30 mouse cellular contexts compared by ENCODE assay signal in genomic region chr1:37362721-37363120, GRCm38 (mm10).
DNase-seq lines count a peak whose midpoint lies in the region; ATAC-seq and TF ChIP-seq lines count a peak whose summit lies in the region.
"Had no signal": no experiment of that assay in that cellular context is flagged by ENCODE, and none has a peak within 500 bp of the region (broad histone marks: within the 10 kb centered on the region; RNA-seq: fewer than 3 reads in every experiment).

No protein-coding gene starts in this region.

- TF ChIP-seq CTCF in heart, adult 2 months (IDR thresholded peaks at IDR 0.05): no peak

- no peak overlapping the region for H3K4me2 ChIP-seq in embryonic facial prominence, embryonic 14.5 days (ENCODE audit: low read depth, low read length)
- H3K4me2 ChIP-seq in limb, embryonic 14.5 days (replicated peaks; ENCODE audit: low read depth, low read length, severe bottlenecking): no peak overlapping the region
- no peak overlapping the region for H3K4me2 ChIP-seq in hindbrain, embryonic 13.5 days
- H3K4me2 ChIP-seq: embryonic facial prominence, embryonic 12.5 days; forebrain, embryonic 12.5 days; heart, embryonic 13.5 days; hindbrain, embryonic 15.5 days had no signal

- H3K4me1 ChIP-seq in embryonic facial prominence, embryonic 14.5 days (ENCODE audit: control insufficient read depth, insufficient read depth, low read length): no peaks in the 10 kb centered on the region
- no peaks in the 10 kb centered on the region for H3K4me1 ChIP-seq in embryonic facial prominence, embryonic 10.5 days
- peaks cover 11% of the 10 kb centered on the region for H3K4me1 ChIP-seq in megakaryocyte, embryonic 14.5 days
- H3K4me1 ChIP-seq in limb, embryonic 14.5 days (ENCODE audit: control insufficient read depth, insufficient read depth, low read length): no peaks in the 10 kb centered on the region
- no peaks in the 10 kb centered on the region for H3K4me1 ChIP-seq in hindbrain, embryonic 13.5 days (replicated peaks)
- H3K4me1 ChIP-seq in heart, adult 2 months (ENCODE audit: control insufficient read depth, insufficient read depth, low read length): no peaks in the 10 kb centered on the region
- H3K4me1 ChIP-seq: embryonic facial prominence, embryonic 12.5 days; forebrain, embryonic 12.5 days; heart, embryonic 10.5 days; heart, embryonic 13.5 days; hindbrain, embryonic 15.5 days had no signal

- no peaks in the 10 kb centered on the region for H3K9me3 ChIP-seq in embryonic facial prominence, embryonic 14.5 days (ENCODE audit: control insufficient read depth, low read length)
- H3K9me3 ChIP-seq in embryonic facial prominence, embryonic 10.5 days: no peaks in the 10 kb centered on the region
- no peaks in the 10 kb centered on the region for H3K9me3 ChIP-seq in megakaryocyte, embryonic 14.5 days
- no peaks in the 10 kb centered on the region for H3K9me3 ChIP-seq in limb, embryonic 14.5 days (ENCODE audit: control insufficient read depth, low read length)
- no peaks in the 10 kb centered on the region for H3K9me3 ChIP-seq in hindbrain, embryonic 13.5 days
- H3K9me3 ChIP-seq: embryonic facial prominence, embryonic 12.5 days; forebrain, embryonic 12.5 days; G1E; heart, embryonic 10.5 days; heart, embryonic 13.5 days; hindbrain, embryonic 15.5 days had no signal

- peak; percentile 37 for DNase-seq in embryonic facial prominence, embryonic 14.5 days (ENCODE audit: low spot score)
- no peak for DNase-seq in embryonic facial prominence, embryonic 10.5 days (ENCODE audit: low spot score)
- DNase-seq in limb, embryonic 14.5 days (ENCODE audit: low spot score): peak; percentile 13
- no peak for DNase-seq in cerebellum, postnatal 25 days
- no peak for DNase-seq in heart, adult 2 months
- DNase-seq: adrenal gland, postnatal 10 days; adrenal gland, postnatal 36 days; B cell, adult 2 months; cerebellum, adult 11 months; cerebellum, adult 2 months; cerebellum, adult 9-11 months; cerebellum, postnatal 36 days; embryo, embryonic 11 days; gastrocnemius, postnatal 25 days; heart, adult 18-20 months; heart, postnatal 14 days; heart, postnatal 4 days had no signal

- H3K27me3 ChIP-seq in embryonic facial prominence, embryonic 14.5 days (replicated peaks; ENCODE audit: control insufficient read depth, insufficient read depth, low read length): no peaks in the 10 kb centered on the region
- H3K27me3 ChIP-seq in embryonic facial prominence, embryonic 10.5 days (replicated peaks; ENCODE audit: low read depth, poor library complexity, severe bottlenecking): no peaks in the 10 kb centered on the region
- peaks cover 2% of the 10 kb centered on the region for H3K27me3 ChIP-seq in megakaryocyte, embryonic 14.5 days (replicated peaks)
- H3K27me3 ChIP-seq in limb, embryonic 14.5 days (ENCODE audit: control insufficient read depth, insufficient read depth, low read length): no peaks in the 10 kb centered on the region
- no peaks in the 10 kb centered on the region for H3K27me3 ChIP-seq in hindbrain, embryonic 13.5 days
- H3K27me3 ChIP-seq in heart, adult 2 months (ENCODE audit: control insufficient read depth, insufficient read depth, low read length): no peaks in the 10 kb centered on the region
- H3K27me3 ChIP-seq: CH12.LX; embryonic facial prominence, embryonic 12.5 days; forebrain, embryonic 12.5 days; heart, embryonic 13.5 days; hindbrain, embryonic 15.5 days; Patski had no signal

- no peak overlapping the region for H3K27ac ChIP-seq in embryonic facial prominence, embryonic 14.5 days (replicated peaks; ENCODE audit: low read depth, low read length)
- no peak overlapping the region for H3K27ac ChIP-seq in embryonic facial prominence, embryonic 10.5 days (replicated peaks)
- 0 out of 2 replicates have a peak overlapping the region, but pooled peaks have one; percentile 10 for H3K27ac ChIP-seq in limb, embryonic 14.5 days (replicated peaks; ENCODE audit: low read depth, low read length)
- no peak overlapping the region for H3K27ac ChIP-seq in hindbrain, embryonic 13.5 days
- H3K27ac ChIP-seq in heart, adult 2 months: no peak overlapping the region
- H3K27ac ChIP-seq: embryonic facial prominence, embryonic 12.5 days; forebrain, embryonic 12.5 days; heart, embryonic 10.5 days; heart, embryonic 13.5 days; hindbrain, embryonic 15.5 days had no signal

- TF ChIP-seq POLR2A in limb, embryonic 14.5 days (IDR thresholded peaks at IDR 0.05; ENCODE audit: borderline replicate concordance, extremely low read depth, insufficient read depth, insufficient read length): no peak
- TF ChIP-seq POLR2A in heart, adult 2 months (IDR thresholded peaks at IDR 0.05; ENCODE audit: insufficient read depth, low read depth, low read length): no peak

- intact Hi-C loops in heart, adult 2 months (cut with DNase I): no loop called here

- TF ChIP-seq EP300 in heart, adult 2 months (IDR thresholded peaks at IDR 0.05; ENCODE audit: insufficient read depth, low read depth, low read length): no peak

- peak; percentile 65; the same call in 1 of the 2 replicates for ATAC-seq in embryonic facial prominence, embryonic 14.5 days (ENCODE audit: low read depth)
- no peak for ATAC-seq in megakaryocyte, adult 5-6 weeks (ENCODE audit: poor library complexity, severe bottlenecking)
- ATAC-seq in limb, embryonic 14.5 days (ENCODE audit: low FRiP score, low read depth): peak; percentile 72
- ATAC-seq in hindbrain, embryonic 13.5 days (ENCODE audit: low FRiP score): no peak
- ATAC-seq: forebrain, embryonic 16.5 days; Patski had no signal

- H3K9ac ChIP-seq in embryonic facial prominence, embryonic 14.5 days (ENCODE audit: low read depth, low read length): no peak overlapping the region
- H3K9ac ChIP-seq in limb, embryonic 14.5 days (ENCODE audit: low read depth, low read length, severe bottlenecking): no peak overlapping the region
- no peak overlapping the region for H3K9ac ChIP-seq in hindbrain, embryonic 13.5 days
- H3K9ac ChIP-seq in heart, adult 2 months (ENCODE audit: low read depth, low read length): no peak overlapping the region
- H3K9ac ChIP-seq: embryonic facial prominence, embryonic 12.5 days; forebrain, embryonic 12.5 days; heart, embryonic 13.5 days; hindbrain, embryonic 15.5 days had no signal

- no peak overlapping the region for H3K4me3 ChIP-seq in embryonic facial prominence, embryonic 14.5 days (ENCODE audit: low read depth, low read length)
- no peak overlapping the region for H3K4me3 ChIP-seq in embryonic facial prominence, embryonic 10.5 days
- H3K4me3 ChIP-seq in megakaryocyte, embryonic 14.5 days (replicated peaks): peak overlapping the region; percentile 1
- no peak overlapping the region for H3K4me3 ChIP-seq in limb, embryonic 14.5 days (replicated peaks; ENCODE audit: low read length)
- no peak overlapping the region for H3K4me3 ChIP-seq in hindbrain, embryonic 13.5 days
- no peak overlapping the region for H3K4me3 ChIP-seq in heart, adult 2 months
- H3K4me3 ChIP-seq: embryonic facial prominence, embryonic 12.5 days; erythroblast, embryonic 14.5 days; forebrain, embryonic 12.5 days; heart, embryonic 10.5 days; heart, embryonic 13.5 days; hindbrain, embryonic 15.5 days had no signal

- H3K36me3 ChIP-seq in embryonic facial prominence, embryonic 14.5 days (ENCODE audit: control insufficient read depth, insufficient read depth, low read length): peaks cover 23% of the 10 kb centered on the region
- H3K36me3 ChIP-seq in embryonic facial prominence, embryonic 10.5 days (replicated peaks): peaks cover 16% of the 10 kb centered on the region
- H3K36me3 ChIP-seq in megakaryocyte, embryonic 14.5 days (replicated peaks; ENCODE audit: low read length): peaks cover 86% of the 10 kb centered on the region
- peaks cover 15% of the 10 kb centered on the region for H3K36me3 ChIP-seq in limb, embryonic 14.5 days (ENCODE audit: control insufficient read depth, insufficient read depth, low read length)
- H3K36me3 ChIP-seq in hindbrain, embryonic 13.5 days: peaks cover 52% of the 10 kb centered on the region
- no peaks in the 10 kb centered on the region for H3K36me3 ChIP-seq in heart, adult 2 months (ENCODE audit: control insufficient read depth, insufficient read depth, low read length)
- H3K36me3 ChIP-seq: G1E had no signal

- no peaks in the 10 kb centered on the region for H3K79me2 ChIP-seq in heart, adult 2 months (replicated peaks; ENCODE audit: control insufficient read depth, insufficient read depth, low read length)

- 81% methylated on average over 10 of the region's 10 CpGs for WGBS in embryonic facial prominence, embryonic 14.5 days
- 88% methylated on average over 10 of the region's 10 CpGs for WGBS in embryonic facial prominence, embryonic 10.5 days
- WGBS in limb, embryonic 14.5 days: 80% methylated on average over 10 of the region's 10 CpGs
- 91% methylated on average over 10 of the region's 10 CpGs for WGBS in hindbrain, embryonic 13.5 days
- 91% methylated on average over 10 of the region's 10 CpGs for whole genome bisulfite sequencing in heart, adult 2 months

Comparison
In these comparisons a context has a peak if more than half of its experiments do, and no peak if none do; other contexts are left out.
1. DNase-seq: peak in embryonic facial prominence, embryonic 14.5 days (single experiment) and limb, embryonic 14.5 days (single experiment); none in embryonic facial prominence, embryonic 10.5 days (single experiment), cerebellum, postnatal 25 days (0 of 2) and heart, adult 2 months (0 of 2).
2. ATAC-seq: peak in embryonic facial prominence, embryonic 14.5 days (single experiment) and limb, embryonic 14.5 days (single experiment); none in megakaryocyte, adult 5-6 weeks (single experiment) and hindbrain, embryonic 13.5 days (single experiment).